Mouse (Mus musculus) WW6 (cell line): Measurements from ENCODE around the gene Ganc.

Experiments used
- DNase-seq: peaks from one replicate; pipeline ENCODE4 v3.0.0-alpha.2; 2013; ENCODE audit warnings: low read depth, low spot score

The Ganc gene

GRCm38 (mm10) chr2:120501136-120501918 lies 97.6 kb downstream of the Ganc start:
- DNase-seq, result no peak

- DNase-seq, result no peak
Observed at GRCm38 (mm10) chr2:120501931-120502604, 98.4 kb downstream of the Ganc start.

GRCm38 (mm10) chr2:120502605-120502990 lies 98.9 kb downstream of the Ganc start:
- no peak for DNase-seq

- DNase-seq, result no peak
Observed at GRCm38 (mm10) chr2:120503094-120503493, 99.4 kb downstream of the Ganc start.

GRCm38 (mm10) chr2:120503992-120504391 lies 100.3 kb downstream of the Ganc start:
- no peak for DNase-seq
